Mouse (Mus musculus): ENCODE data around the gene BC048403. TPM values are rescaled to one million over a fixed set of nuclear protein-coding genes. Genes with fewer than 3 reads are reported as not detected.

The BC048403 gene
- 2.8 TPM in 2 replicates for polyA plus RNA-seq (2012; ENCODE audit: insufficient read depth, insufficient read length, missing spikeins)

DNA sequence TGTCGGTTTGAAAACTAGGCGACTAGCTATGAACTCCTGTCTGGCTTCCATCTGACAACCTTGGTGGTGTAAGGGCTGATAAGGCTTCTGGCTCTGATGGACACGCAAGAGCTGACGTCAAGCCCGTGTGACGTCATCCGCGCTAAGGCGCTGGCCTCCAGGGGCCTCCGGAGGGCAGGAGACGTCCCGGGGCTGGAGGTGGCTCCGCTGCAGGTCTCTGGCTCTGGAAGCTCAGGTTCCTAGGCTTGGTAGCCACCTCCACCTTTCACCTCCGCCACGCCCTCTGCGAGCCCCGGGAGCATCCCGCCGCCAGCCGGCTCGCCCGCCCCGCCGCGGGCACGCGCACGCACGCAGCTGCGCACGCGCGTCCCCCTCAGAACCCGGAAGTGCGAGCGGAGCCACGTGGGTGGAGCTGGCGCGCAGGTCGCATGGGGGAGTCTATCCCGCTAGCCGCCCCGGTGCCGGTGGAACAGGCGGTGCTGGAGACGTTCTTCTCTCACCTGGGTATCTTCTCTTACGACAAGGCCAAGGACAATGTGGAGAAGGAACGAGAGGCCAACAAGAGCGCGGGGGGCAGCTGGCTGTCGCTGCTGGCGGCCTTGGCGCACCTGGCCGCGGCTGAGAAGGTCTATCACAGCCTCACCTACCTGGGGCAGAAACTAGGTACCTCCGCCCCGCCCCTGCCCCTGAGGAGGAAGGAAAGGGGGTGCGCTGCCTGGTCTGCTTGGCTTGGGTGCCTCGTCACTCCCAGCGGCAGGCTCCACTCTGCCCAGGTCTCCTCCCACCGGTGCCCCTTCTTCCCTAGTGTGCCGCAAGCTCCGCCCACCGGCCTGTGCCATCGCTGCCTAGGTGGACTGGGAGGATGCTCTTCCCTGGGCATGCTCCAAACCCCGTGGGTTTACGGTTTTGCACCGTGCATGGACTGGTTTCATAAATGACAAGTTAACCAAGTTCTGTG is at the start of gene BC048403:
TSS of gene BC048403 (plus strand) at position 390 of the 958 bp plus-strand sequence.
- peak within 1 kb of the TSS; percentile 92 for H3K4me3 ChIP-seq (ENCODE audit: insufficient read depth, low read depth, low read length)
- H3K4me1 ChIP-seq (ENCODE audit: control insufficient read depth, insufficient read depth, insufficient read length, low read length): peaks cover 3% of the 10 kb centered on the region; the same call in 1 of the 2 replicates
- peak within 1 kb of the TSS; percentile 58 for H3K27ac ChIP-seq (replicated peaks; ENCODE audit: low read depth, low read length)

DNA sequence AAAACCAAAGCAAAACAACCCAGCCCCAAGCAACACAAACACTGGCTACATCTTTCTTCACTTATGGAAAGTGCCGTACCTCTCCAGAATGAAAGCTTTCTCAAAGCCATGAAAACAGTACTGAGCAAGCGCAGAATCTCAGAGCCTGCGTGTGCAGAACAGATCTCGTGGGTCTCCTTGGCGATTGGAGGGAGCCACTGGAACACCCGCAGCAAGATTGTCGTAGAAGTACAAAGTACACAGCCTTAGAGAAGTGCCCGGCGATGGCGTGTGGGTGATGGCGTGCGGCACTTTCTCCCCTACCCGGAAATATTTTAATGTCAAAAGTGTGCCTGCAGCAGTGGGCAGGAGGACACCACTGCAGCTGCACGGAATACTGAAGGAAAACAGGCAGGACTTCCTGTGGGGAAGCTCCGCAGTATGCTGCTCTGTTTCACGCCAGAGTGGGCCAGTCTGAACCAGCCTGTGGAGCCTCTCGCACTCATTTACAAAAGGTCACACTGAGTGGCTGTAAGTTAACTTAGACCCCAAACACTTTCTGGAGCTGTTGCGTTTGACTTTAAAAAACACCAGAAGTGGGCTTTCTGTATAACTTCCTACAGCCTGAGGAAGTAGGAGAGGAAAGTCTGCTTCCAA is 46.7 kb upstream of the BC048403 start:
- H3K27ac ChIP-seq (replicated peaks; ENCODE audit: low read depth, low read length): no peak overlapping the region
- peak overlapping the region; percentile 48 for H3K4me3 ChIP-seq (ENCODE audit: insufficient read depth, low read depth, low read length)
- H3K4me1 ChIP-seq (ENCODE audit: control insufficient read depth, insufficient read depth, insufficient read length, low read length): no peaks in the 10 kb centered on the region

DNA sequence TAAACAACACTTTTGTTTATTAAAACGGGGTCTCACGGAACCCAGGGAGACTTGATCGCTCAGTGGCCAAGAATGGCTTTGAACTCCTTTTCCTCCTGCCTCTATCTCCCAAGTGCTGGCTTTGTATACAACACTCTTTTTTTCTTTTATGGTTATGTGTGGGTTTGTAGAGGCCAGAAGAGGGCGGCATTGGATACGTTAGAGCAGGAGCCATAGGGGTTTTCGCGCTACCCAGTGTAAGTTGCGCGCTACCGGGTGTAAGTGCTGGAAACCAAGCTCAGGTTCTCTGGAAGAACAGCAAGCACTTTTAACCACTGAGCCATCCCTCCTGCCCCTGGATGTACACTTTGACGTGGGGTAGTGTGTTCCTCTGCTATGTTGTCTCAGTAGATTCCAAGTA is 45.2 kb upstream of the BC048403 start:
- H3K27ac ChIP-seq (replicated peaks; ENCODE audit: low read depth, low read length): no peak overlapping the region
- H3K4me1 ChIP-seq (ENCODE audit: control insufficient read depth, insufficient read depth, insufficient read length, low read length): no peaks in the 10 kb centered on the region
- no peak overlapping the region for H3K4me3 ChIP-seq (ENCODE audit: insufficient read depth, low read depth, low read length)

DNA sequence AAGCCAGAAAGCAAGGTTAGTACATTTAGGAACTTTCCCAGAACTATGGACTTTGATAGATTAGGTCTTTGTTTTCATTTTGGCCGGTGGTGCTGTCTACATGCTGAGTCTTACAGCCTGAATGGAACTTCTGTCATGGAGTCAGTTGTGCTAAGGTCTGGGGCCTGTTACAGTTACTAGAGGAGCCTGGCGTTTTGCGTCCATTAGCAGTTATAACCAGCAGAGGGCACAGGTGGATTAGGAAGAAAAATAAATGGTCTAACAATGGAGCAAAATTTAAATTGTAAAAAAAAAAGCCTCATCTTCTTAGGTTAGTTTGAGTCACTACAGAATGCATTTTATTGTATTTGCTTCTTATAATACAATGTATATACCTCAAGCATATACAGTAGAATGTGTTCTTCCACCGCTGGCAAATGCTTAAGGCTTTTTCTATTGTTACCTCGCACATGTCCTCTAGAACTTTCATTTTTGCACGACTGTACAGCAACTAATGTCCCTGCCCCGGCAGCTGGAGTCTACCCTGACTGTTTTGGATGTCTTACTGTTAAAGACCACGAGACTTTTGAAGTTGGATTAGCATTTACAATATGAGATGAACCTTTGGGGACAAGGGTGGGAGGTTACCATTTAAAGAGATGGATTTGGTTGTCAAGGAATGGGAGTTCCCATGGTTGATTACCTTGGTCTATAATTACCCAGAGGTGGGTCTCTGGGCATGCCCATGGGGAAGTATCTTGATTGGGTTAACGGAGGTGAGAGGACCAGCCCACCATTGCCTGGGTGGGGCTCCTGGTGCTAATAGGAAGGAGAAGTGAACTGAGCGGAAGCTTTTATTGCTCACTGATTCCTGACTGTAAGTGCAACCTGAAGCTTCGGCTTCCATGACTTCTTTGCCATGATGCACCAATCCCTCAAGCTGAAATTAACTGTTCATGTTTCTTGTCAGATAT is 38.2 kb upstream of the BC048403 start:
- H3K4me1 ChIP-seq (ENCODE audit: control insufficient read depth, insufficient read depth, insufficient read length, low read length): peaks cover 2% of the 10 kb centered on the region; the same call in 1 of the 2 replicates
- H3K4me3 ChIP-seq (ENCODE audit: insufficient read depth, low read depth, low read length): no peak overlapping the region
- no peak overlapping the region for H3K27ac ChIP-seq (replicated peaks; ENCODE audit: low read depth, low read length)

DNA sequence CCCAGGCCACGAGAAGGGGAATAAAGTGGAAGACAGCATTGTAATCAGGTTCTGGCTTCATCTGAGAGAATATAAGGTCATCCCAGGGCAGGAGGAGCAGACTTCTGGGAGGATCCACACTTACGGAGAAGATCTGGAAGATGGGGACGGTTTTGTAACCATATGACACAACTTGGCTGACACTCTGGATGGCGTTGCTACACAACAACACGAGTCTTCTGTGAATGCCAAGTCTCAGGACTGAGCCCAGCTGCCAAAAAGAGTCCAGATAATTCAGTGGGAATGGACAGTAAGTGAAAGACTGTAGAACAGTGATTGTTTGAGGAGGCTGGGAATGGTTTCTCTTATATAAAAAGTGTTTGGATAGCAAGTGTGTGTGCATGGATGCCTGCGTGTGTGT is 36.1 kb upstream of the BC048403 start:
- H3K27ac ChIP-seq (replicated peaks; ENCODE audit: low read depth, low read length): no peak overlapping the region
- H3K4me3 ChIP-seq (ENCODE audit: insufficient read depth, low read depth, low read length): no peak overlapping the region
- peaks cover 2% of the 10 kb centered on the region; the same call in 1 of the 2 replicates for H3K4me1 ChIP-seq (ENCODE audit: control insufficient read depth, insufficient read depth, insufficient read length, low read length)

DNA sequence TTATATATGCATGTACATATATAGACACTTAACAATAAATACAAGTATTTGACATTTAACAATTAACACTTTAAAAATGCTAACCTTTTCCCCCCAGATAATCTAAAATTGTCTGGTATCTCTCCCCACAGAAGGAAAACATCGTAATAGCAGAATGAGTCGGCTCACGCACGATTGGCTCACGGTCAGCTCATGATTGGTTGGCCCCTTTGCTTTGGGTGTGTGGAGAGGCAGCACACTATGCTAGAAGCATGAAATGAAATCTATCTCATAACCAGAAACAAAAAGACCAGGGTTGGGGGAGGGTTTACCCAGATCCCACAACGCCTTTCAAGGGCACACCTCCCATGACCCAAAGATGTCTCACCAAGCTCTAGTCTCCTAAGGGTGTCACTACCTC is 34.9 kb upstream of the BC048403 start:
- H3K4me3 ChIP-seq (ENCODE audit: insufficient read depth, low read depth, low read length): no peak overlapping the region
- H3K27ac ChIP-seq (replicated peaks; ENCODE audit: low read depth, low read length): no peak overlapping the region
- peaks cover 2% of the 10 kb centered on the region; the same call in 1 of the 2 replicates for H3K4me1 ChIP-seq (ENCODE audit: control insufficient read depth, insufficient read depth, insufficient read length, low read length)

DNA sequence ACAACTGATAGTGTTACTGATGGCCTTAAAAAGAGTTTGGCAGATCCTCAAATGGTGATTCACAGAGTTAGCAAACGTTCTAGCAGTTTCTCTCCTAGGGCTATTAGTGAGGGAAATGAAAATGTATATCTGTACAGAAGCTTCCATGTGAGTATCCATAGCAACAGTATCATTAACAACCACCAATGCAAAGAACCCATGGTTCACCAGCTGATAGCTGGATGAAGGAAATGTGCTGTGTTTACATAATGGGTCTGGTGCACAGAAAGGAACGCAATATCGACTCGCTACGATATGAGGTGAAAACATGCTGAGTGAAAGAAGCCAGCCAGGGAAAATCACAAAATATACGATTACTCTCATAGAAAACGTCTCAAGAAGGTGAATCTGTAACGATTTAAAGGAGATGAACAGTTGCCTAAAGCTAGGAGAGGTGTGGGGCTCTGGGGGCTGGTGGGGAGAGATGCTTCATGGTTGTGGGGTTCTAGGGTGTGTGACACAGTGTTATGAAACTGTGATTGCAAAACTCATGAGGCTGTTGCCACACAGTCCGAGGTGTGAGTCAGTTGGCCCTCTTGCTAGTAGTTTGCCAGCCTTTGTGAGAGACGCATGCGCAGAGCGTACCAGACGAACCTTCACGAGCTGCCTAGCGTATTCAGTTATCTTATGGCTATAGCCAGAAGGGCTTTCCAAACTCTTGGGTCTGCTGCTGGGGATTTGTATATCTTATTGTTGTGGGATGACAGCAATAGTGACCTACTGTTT is 34.2 kb upstream of the BC048403 start:
- H3K4me3 ChIP-seq (ENCODE audit: insufficient read depth, low read depth, low read length): no peak overlapping the region
- peaks cover 2% of the 10 kb centered on the region; the same call in 1 of the 2 replicates for H3K4me1 ChIP-seq (ENCODE audit: control insufficient read depth, insufficient read depth, insufficient read length, low read length)
- H3K27ac ChIP-seq (replicated peaks; ENCODE audit: low read depth, low read length): no peak overlapping the region

DNA sequence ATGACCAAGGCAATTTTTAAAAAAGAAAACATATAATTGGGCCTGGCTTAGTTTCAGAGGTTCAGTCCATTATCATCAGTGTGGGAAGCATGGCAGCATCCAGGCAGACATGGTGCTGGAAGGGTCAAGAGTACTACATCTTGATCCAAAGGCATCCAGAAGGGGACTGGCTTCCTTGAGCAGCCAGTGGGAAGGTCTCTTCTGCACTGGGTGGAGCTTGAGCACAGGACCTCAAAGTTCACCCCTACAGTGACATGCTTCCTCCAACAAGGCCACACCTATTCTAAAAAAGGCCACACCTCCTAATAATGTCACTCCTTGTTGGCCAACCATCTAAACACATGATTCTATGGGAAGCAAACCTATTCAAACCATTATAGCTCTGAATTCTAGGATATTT is 22.9 kb upstream of the BC048403 start:
- Histone ChIP-seq H3K4me3 (ENCODE audit: insufficient read depth, low read depth, low read length) (no peak overlapping the region), H3K4me1 (ENCODE audit: control insufficient read depth, insufficient read depth, insufficient read length, low read length) (no peaks in the 10 kb centered on the region), H3K27ac (replicated peaks; ENCODE audit: low read depth, low read length) (no peak overlapping the region)

DNA sequence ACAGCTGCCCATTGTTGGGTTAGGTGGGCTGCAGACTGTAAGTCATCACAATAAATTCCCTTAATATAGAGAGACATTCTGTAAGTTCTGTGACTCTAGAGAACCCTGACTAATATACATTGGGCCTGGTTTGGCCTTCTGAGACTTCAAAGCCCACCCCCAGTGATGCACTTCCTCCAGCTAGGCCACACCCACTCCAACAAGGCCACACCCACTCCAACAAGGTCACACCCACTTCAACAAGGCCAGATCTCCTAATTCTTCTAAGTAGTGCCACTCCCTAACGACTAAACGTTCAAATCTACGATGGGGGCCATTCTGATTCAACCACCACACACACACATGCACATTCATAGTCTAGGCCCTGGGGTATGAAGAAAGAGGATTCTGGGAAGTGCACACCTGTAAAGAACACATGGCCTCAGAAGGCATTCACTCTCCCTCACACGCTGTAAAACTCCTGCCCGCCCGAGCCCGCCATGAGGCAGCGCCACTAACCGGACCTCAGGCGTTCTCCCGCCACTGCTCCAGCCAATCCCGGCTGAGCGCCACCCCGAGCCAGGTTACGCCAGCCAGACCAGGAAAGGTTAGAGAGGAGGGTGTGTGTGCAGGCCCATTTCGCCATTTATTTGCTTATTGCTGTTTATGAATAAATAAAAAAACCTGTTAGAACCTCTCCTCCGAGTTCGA is 20.7 kb upstream of the BC048403 start:
- Histone ChIP-seq H3K4me3 (ENCODE audit: insufficient read depth, low read depth, low read length) (no peak overlapping the region), H3K27ac (replicated peaks; ENCODE audit: low read depth, low read length) (no peak overlapping the region), H3K4me1 (ENCODE audit: control insufficient read depth, insufficient read depth, insufficient read length, low read length) (no peaks in the 10 kb centered on the region)

DNA sequence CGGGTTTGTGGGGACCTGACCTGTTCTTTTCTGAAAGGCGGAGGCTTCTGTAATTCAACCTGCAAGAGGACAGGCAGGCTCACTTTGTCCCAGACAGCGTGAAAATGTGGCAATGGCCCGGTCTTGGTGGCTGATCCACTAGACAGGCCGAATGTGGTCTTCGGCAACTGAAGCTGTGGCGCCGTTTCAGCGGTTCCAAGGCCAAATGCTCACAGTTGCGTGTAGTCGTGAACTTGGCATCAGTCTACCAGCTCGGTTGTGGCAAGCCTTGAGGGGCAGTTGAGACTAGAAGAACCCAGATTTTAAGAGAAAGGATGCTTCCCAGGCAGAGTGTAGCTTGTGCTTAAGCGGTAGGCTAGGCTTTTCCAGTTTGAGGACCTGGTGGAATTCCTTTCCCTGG is 19.0 kb upstream of the BC048403 start:
- Histone ChIP-seq H3K4me1 (ENCODE audit: control insufficient read depth, insufficient read depth, insufficient read length, low read length) (no peaks in the 10 kb centered on the region), H3K4me3 (ENCODE audit: insufficient read depth, low read depth, low read length) (no peak overlapping the region), H3K27ac (replicated peaks; ENCODE audit: low read depth, low read length) (no peak overlapping the region)

DNA sequence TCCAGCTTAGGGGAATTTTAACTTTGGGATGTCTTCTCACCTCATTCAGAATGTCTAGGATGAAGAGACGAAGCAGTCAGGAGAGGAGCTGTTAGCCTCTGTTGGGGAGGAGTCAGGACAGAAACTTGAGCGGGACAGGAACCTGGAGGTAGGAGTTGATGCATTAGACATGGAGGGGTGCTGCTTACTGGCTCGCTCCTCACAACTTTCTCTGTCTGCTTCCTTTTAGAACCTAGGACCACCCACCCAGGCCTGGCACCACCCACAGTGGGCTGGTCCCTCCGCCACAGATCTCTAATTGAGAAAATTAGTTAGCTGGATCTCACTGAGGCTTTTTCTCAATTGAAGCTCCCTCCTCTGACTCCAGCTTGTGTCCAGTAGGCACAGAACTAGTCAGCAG is 13.2 kb upstream of the BC048403 start:
- Histone ChIP-seq H3K27ac (replicated peaks; ENCODE audit: low read depth, low read length) (no peak overlapping the region), H3K4me3 (ENCODE audit: insufficient read depth, low read depth, low read length) (no peak overlapping the region), H3K4me1 (ENCODE audit: control insufficient read depth, insufficient read depth, insufficient read length, low read length) (no peaks in the 10 kb centered on the region)

DNA sequence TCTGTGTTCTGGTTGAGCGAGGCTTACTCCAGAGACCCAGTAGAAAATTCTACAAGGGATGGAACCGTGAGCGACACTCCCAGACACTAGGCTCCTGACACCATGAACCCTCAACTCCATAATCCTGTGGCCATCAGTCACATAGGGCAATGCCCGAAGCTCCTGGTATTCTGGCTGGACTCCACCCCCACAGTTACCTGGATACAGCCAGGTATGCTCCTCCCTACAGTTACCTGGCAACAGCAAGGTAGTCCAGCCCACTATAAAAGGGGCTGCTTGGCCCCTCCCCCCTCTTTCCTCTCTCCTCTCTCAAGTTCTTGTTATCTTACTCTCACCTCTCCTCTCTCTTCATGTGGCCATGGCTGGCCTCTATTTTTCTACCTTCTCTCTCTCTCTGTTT is 12.6 kb upstream of the BC048403 start:
- Histone ChIP-seq H3K4me1 (ENCODE audit: control insufficient read depth, insufficient read depth, insufficient read length, low read length) (no peaks in the 10 kb centered on the region), H3K4me3 (ENCODE audit: insufficient read depth, low read depth, low read length) (no peak overlapping the region), H3K27ac (replicated peaks; ENCODE audit: low read depth, low read length) (no peak overlapping the region)

DNA sequence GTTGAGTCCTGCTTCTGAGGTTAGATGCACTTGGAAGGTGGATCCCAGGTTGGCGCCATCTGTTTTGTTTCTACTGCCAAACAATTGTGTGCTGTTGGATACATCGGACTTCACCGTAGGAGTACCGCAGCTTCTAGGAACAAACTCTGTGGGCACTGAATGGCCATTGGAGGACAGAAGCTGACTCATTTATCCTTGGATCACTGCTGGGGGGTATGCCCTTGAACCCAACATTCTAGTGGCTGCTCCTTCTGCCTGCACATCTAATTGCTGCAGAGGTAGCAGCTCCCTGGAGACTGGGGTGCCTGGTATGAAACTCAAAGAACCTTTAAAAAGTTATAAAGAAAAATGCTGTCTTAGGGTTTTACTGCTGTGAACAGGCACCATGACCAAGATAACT is 11.5 kb upstream of the BC048403 start:
- no peaks in the 10 kb centered on the region for H3K4me1 ChIP-seq (ENCODE audit: control insufficient read depth, insufficient read depth, insufficient read length, low read length)
- H3K27ac ChIP-seq (replicated peaks; ENCODE audit: low read depth, low read length): no peak overlapping the region
- H3K4me3 ChIP-seq (ENCODE audit: insufficient read depth, low read depth, low read length): no peak overlapping the region
